Mouse (Mus musculus) liver, embryonic 12.5 days (tissue): ENCODE measurements around the gene Nrxn1. TPM values are rescaled to one million over a fixed set of nuclear protein-coding genes. Genes with fewer than 3 reads are reported as not detected.

Source experiments
- ATAC-seq: fragments of 200-750 bp; cut with Nextera tagmentation; 2 replicates; pipeline ENCODE4 v1.8.0; 2017; ENCODE audit warnings: moderate number of reproducible peaks, mild to moderate bottlenecking, moderate library complexity
- H3K27ac ChIP-seq: fragments of 300-500 bp; sonication (generic); 2 replicates; pipeline ENCODE4 v1.5.1; 2016; ENCODE audit warnings: mild to moderate bottlenecking
- H3K27me3 ChIP-seq: fragments of 300-500 bp; sonication (generic); replicated peaks from 2 replicates; pipeline ENCODE4 v1.6.1; 2016; ENCODE audit warnings: mild to moderate bottlenecking, moderate library complexity
- H3K36me3 ChIP-seq: fragments of 300-500 bp; sonication (generic); 2 replicates; pipeline ENCODE4 v1.6.1; 2016; ENCODE audit warnings: mild to moderate bottlenecking, moderate library complexity
- H3K4me1 ChIP-seq: fragments of 300-500 bp; sonication (generic); 2 replicates; pipeline ENCODE4 v1.6.1; 2016
- H3K4me2 ChIP-seq: fragments of 300-500 bp; sonication (generic); 2 replicates; pipeline ENCODE4 v1.6.1; 2016; ENCODE audit warnings: mild to moderate bottlenecking, moderate library complexity
- H3K4me3 ChIP-seq: fragments of 300-500 bp; sonication (generic); 2 replicates; pipeline ENCODE4 v1.5.1; 2016; ENCODE audit warnings: mild to moderate bottlenecking, moderate library complexity
- H3K9ac ChIP-seq: fragments of 300-500 bp; sonication (generic); 2 replicates; pipeline ENCODE4 v1.6.1; 2016; ENCODE audit warnings: mild to moderate bottlenecking, moderate library complexity
- H3K9me3 ChIP-seq: fragments of 300-500 bp; sonication (generic); replicated peaks from 2 replicates; pipeline ENCODE4 v1.6.1; 2016; ENCODE audit warnings: mild to moderate bottlenecking, moderate library complexity
- WGBS: fragments of 180-500 bp; shearing (Covaris S2); methylation state at CpG from one replicate; pipeline ENCODE4 v1.1.7; 2016; ENCODE audit not compliant: insufficient replicate concordance; 5-methylcytosine and 5-hydroxymethylcytosine counted together
- polyA plus RNA-seq: library from polyadenylated mRNA; unstranded; fragments of >200 nt; fragmentation: Nextera tagmentation; extraction: Ambion mirVana; gene quantifications from 2 replicates; pipeline ENCODE4 v1.2.1, GENCODE M21; 2016

The Nrxn1 gene
- polyA plus RNA-seq, 1 experiment from 2014 or later = 0.39 TPM

GRCm38 (mm10) chr17:90349385-90350095 is 743.3 kb downstream of the Nrxn1 start:
- Histone ChIP-seq H3K27me3 (no peaks in the 10 kb centered on the region), H3K27ac (no peak overlapping the region), H3K4me2 (no peak overlapping the region), H3K9ac (no peak overlapping the region), H3K36me3 (no peaks in the 10 kb centered on the region), H3K9me3 (no peaks in the 10 kb centered on the region), H3K4me1 (no peaks in the 10 kb centered on the region), H3K4me3 (no peak overlapping the region)
- ATAC-seq = no peak
- WGBS = 53% methylated on average over 5 of the region's 5 CpGs

GRCm38 (mm10) chr17:90346735-90347475 is 746.0 kb downstream of the Nrxn1 start:
- Histone ChIP-seq H3K9me3 (no peaks in the 10 kb centered on the region), H3K4me1 (no peaks in the 10 kb centered on the region), H3K4me2 (no peak overlapping the region), H3K27ac (no peak overlapping the region), H3K4me3 (no peak overlapping the region), H3K36me3 (no peaks in the 10 kb centered on the region), H3K9ac (no peak overlapping the region), H3K27me3 (no peaks in the 10 kb centered on the region)
- ATAC-seq = no peak
- 47% methylated on average over 3 of the region's 3 CpGs for WGBS

- Histone ChIP-seq H3K9ac (no peak overlapping the region), H3K27ac (no peak overlapping the region), H3K9me3 (no peaks in the 10 kb centered on the region), H3K4me3 (no peak overlapping the region), H3K4me2 (no peak overlapping the region), H3K27me3 (no peaks in the 10 kb centered on the region), H3K36me3 (no peaks in the 10 kb centered on the region), H3K4me1 (no peaks in the 10 kb centered on the region)
- WGBS = 65% methylated on average over 1 of the region's 1 CpGs
- ATAC-seq = no peak
Observed at GRCm38 (mm10) chr17:90333445-90333844, 759.4 kb downstream of the Nrxn1 start.

GRCm38 (mm10) chr17:90323674-90324073 is 769.2 kb downstream of the Nrxn1 start:
- H3K4me2 ChIP-seq = no peak overlapping the region

GRCm38 (mm10) chr17:90272225-90272624 is 820.6 kb downstream of the Nrxn1 start:
- Histone ChIP-seq H3K4me2 (no peak overlapping the region), H3K4me3 (no peak overlapping the region), H3K27me3 (no peaks in the 10 kb centered on the region), H3K27ac (no peak overlapping the region), H3K36me3 (no peaks in the 10 kb centered on the region), H3K9ac (no peak overlapping the region), H3K4me1 (no peaks in the 10 kb centered on the region), H3K9me3 (no peaks in the 10 kb centered on the region)
- ATAC-seq = no peak
- 28% methylated on average over 4 of the region's 4 CpGs for WGBS

More at GRCm38 (mm10) chr17:90323674-90324073, 769.2 kb downstream of the Nrxn1 start:
- no peaks in the 10 kb centered on the region for H3K36me3 ChIP-seq
- H3K4me3 ChIP-seq = no peak overlapping the region
- H3K9ac ChIP-seq = no peak overlapping the region
- no peak overlapping the region for H3K27ac ChIP-seq
- H3K9me3 ChIP-seq = no peaks in the 10 kb centered on the region
- WGBS = 75% methylated on average over 6 of the region's 6 CpGs
- no peak for ATAC-seq
- H3K4me1 ChIP-seq = no peaks in the 10 kb centered on the region
- H3K27me3 ChIP-seq = no peaks in the 10 kb centered on the region

GRCm38 (mm10) chr17:90271165-90271564 is 821.7 kb downstream of the Nrxn1 start:
- H3K27me3 ChIP-seq = no peaks in the 10 kb centered on the region
- H3K9me3 ChIP-seq = no peaks in the 10 kb centered on the region
- H3K4me2 ChIP-seq = no peak overlapping the region
- no peak overlapping the region for H3K4me3 ChIP-seq
- no peaks in the 10 kb centered on the region for H3K36me3 ChIP-seq
- H3K4me1 ChIP-seq = no peaks in the 10 kb centered on the region
- WGBS = 25% methylated on average over 4 of the region's 4 CpGs
- ATAC-seq = no peak
- H3K27ac ChIP-seq = no peak overlapping the region
- no peak overlapping the region for H3K9ac ChIP-seq

GRCm38 (mm10) chr17:90269143-90269542 is 823.7 kb downstream of the Nrxn1 start:
- Histone ChIP-seq H3K27me3 (no peaks in the 10 kb centered on the region), H3K4me2 (no peak overlapping the region), H3K9me3 (no peaks in the 10 kb centered on the region), H3K4me3 (no peak overlapping the region), H3K4me1 (no peaks in the 10 kb centered on the region), H3K9ac (no peak overlapping the region), H3K27ac (no peak overlapping the region), H3K36me3 (no peaks in the 10 kb centered on the region)
- ATAC-seq = no peak
- 62% methylated on average over 2 of the region's 2 CpGs for whole genome bisulfite sequencing

- Histone ChIP-seq H3K27ac (no peak overlapping the region), H3K9me3 (no peaks in the 10 kb centered on the region), H3K27me3 (no peaks in the 10 kb centered on the region), H3K4me1 (no peaks in the 10 kb centered on the region), H3K4me3 (no peak overlapping the region), H3K9ac (no peak overlapping the region), H3K36me3 (no peaks in the 10 kb centered on the region), H3K4me2 (no peak overlapping the region)
- 46% methylated on average over 5 of the region's 5 CpGs for WGBS
- ATAC-seq = no peak
Observed at GRCm38 (mm10) chr17:90253451-90254131, 839.3 kb downstream of the Nrxn1 start.

GRCm38 (mm10) chr17:90252196-90252595 is 840.7 kb downstream of the Nrxn1 start:
- Histone ChIP-seq H3K4me2 (no peak overlapping the region), H3K9ac (no peak overlapping the region), H3K27ac (no peak overlapping the region), H3K4me1 (no peaks in the 10 kb centered on the region), H3K4me3 (no peak overlapping the region), H3K27me3 (no peaks in the 10 kb centered on the region), H3K9me3 (no peaks in the 10 kb centered on the region), H3K36me3 (no peaks in the 10 kb centered on the region)
- no peak for ATAC-seq
- 68% methylated on average over 1 of the region's 1 CpGs for WGBS

- H3K36me3 ChIP-seq = no peaks in the 10 kb centered on the region
- H3K4me2 ChIP-seq = no peak overlapping the region
- 79% methylated on average over 7 of the region's 7 CpGs for WGBS
- no peak overlapping the region for H3K27ac ChIP-seq
- no peaks in the 10 kb centered on the region for H3K9me3 ChIP-seq
- no peaks in the 10 kb centered on the region for H3K4me1 ChIP-seq
- no peak overlapping the region for H3K9ac ChIP-seq
- H3K27me3 ChIP-seq = no peaks in the 10 kb centered on the region
- ATAC-seq = no peak
- H3K4me3 ChIP-seq = no peak overlapping the region
Observed at GRCm38 (mm10) chr17:90247071-90247849, 845.6 kb downstream of the Nrxn1 start.

GRCm38 (mm10) chr17:90244339-90244738 is 848.5 kb downstream of the Nrxn1 start:
- H3K27ac ChIP-seq = no peak overlapping the region
- H3K4me1 ChIP-seq = no peaks in the 10 kb centered on the region
- no peak overlapping the region for H3K4me3 ChIP-seq
- H3K27me3 ChIP-seq = no peaks in the 10 kb centered on the region
- no peak overlapping the region for H3K9ac ChIP-seq
- H3K4me2 ChIP-seq = no peak overlapping the region
- H3K9me3 ChIP-seq = no peaks in the 10 kb centered on the region
- 51% methylated on average over 2 of the region's 2 CpGs for WGBS
- no peak for ATAC-seq
- no peaks in the 10 kb centered on the region for H3K36me3 ChIP-seq
